Mouse (Mus musculus): ENCODE data around the gene Galntl6. TPM values are rescaled to one million over a fixed set of nuclear protein-coding genes. Genes with fewer than 3 reads are reported as not detected.
A peak's percentile ranks its signal among the peaks of the same experiment; 100 is the strongest.

Gene Galntl6
- polyA plus RNA-seq, 1 experiment from 2014 or later, result 4.0 TPM

GRCm38 (mm10) chr8:57836201-57836883 lies 1076.1 kb downstream of the Galntl6 start:
- peak; percentile 59 for ATAC-seq
- WGBS, result 8% methylated on average over 15 of the region's 15 CpGs
- Histone ChIP-seq H3K27me3 (replicated peaks; ENCODE audit: control insufficient read depth, insufficient read depth, low read length) (no peaks in the 10 kb centered on the region), H3K4me2 (ENCODE audit: low read length) (peak overlapping the region; percentile 42), H3K4me3 (ENCODE audit: low read depth, low read length) (no peak overlapping the region), H3K36me3 (ENCODE audit: control insufficient read depth, insufficient read depth, low read length) (no peaks in the 10 kb centered on the region), H3K4me1 (ENCODE audit: control insufficient read depth, insufficient read depth, low read length) (peaks cover 17% of the 10 kb centered on the region; the same call in 1 of the 2 replicates), H3K9ac (ENCODE audit: low read length) (no peak overlapping the region), H3K9me3 (replicated peaks; ENCODE audit: control insufficient read depth, low read length) (no peaks in the 10 kb centered on the region), H3K27ac (ENCODE audit: low read depth, low read length) (no peak overlapping the region)
- peak; percentile 64 for DNase-seq (ENCODE audit: low spot score)

- no peak overlapping the region for H3K4me3 ChIP-seq (ENCODE audit: low read depth, low read length)
- no peak overlapping the region for H3K4me2 ChIP-seq (ENCODE audit: low read length)
- no peak for ATAC-seq
- no peak overlapping the region for H3K9ac ChIP-seq (ENCODE audit: low read length)
- no peaks in the 10 kb centered on the region for H3K9me3 ChIP-seq (replicated peaks; ENCODE audit: control insufficient read depth, low read length)
- H3K27ac ChIP-seq (ENCODE audit: low read depth, low read length), result no peak overlapping the region
- WGBS, result 76% methylated on average over 7 of the region's 7 CpGs
- H3K4me1 ChIP-seq (ENCODE audit: control insufficient read depth, insufficient read depth, low read length), result no peaks in the 10 kb centered on the region
- H3K36me3 ChIP-seq (ENCODE audit: control insufficient read depth, insufficient read depth, low read length), result no peaks in the 10 kb centered on the region
- no peaks in the 10 kb centered on the region for H3K27me3 ChIP-seq (replicated peaks; ENCODE audit: control insufficient read depth, insufficient read depth, low read length)
- DNase-seq (ENCODE audit: low spot score), result no peak
These were observed 1089.3 kb downstream of the Galntl6 start for GRCm38 (mm10) chr8:57823151-57823550.

- Histone ChIP-seq H3K36me3 (ENCODE audit: control insufficient read depth, insufficient read depth, low read length) (no peaks in the 10 kb centered on the region), H3K27ac (ENCODE audit: low read depth, low read length) (no peak overlapping the region), H3K9me3 (replicated peaks; ENCODE audit: control insufficient read depth, low read length) (no peaks in the 10 kb centered on the region), H3K4me3 (ENCODE audit: low read depth, low read length) (no peak overlapping the region), H3K27me3 (replicated peaks; ENCODE audit: control insufficient read depth, insufficient read depth, low read length) (no peaks in the 10 kb centered on the region), H3K4me1 (ENCODE audit: control insufficient read depth, insufficient read depth, low read length) (no peaks in the 10 kb centered on the region), H3K4me2 (ENCODE audit: low read length) (no peak overlapping the region), H3K9ac (ENCODE audit: low read length) (no peak overlapping the region)
- no peak for DNase-seq (ENCODE audit: low spot score)
- no peak for ATAC-seq
- WGBS, result 69% methylated on average over 7 of the region's 7 CpGs
These were observed 1096.4 kb downstream of the Galntl6 start for GRCm38 (mm10) chr8:57816034-57816433.

GRCm38 (mm10) chr8:57807060-57807459 lies 1105.4 kb downstream of the Galntl6 start:
- 76% methylated on average over 4 of the region's 4 CpGs for WGBS

GRCm38 (mm10) chr8:57805094-57805493 lies 1107.3 kb downstream of the Galntl6 start:
- Histone ChIP-seq H3K9me3 (replicated peaks; ENCODE audit: control insufficient read depth, low read length) (no peaks in the 10 kb centered on the region), H3K27me3 (replicated peaks; ENCODE audit: control insufficient read depth, insufficient read depth, low read length) (no peaks in the 10 kb centered on the region), H3K4me1 (ENCODE audit: control insufficient read depth, insufficient read depth, low read length) (no peaks in the 10 kb centered on the region), H3K4me3 (ENCODE audit: low read depth, low read length) (no peak overlapping the region), H3K4me2 (ENCODE audit: low read length) (no peak overlapping the region), H3K27ac (ENCODE audit: low read depth, low read length) (no peak overlapping the region), H3K36me3 (ENCODE audit: control insufficient read depth, insufficient read depth, low read length) (no peaks in the 10 kb centered on the region), H3K9ac (ENCODE audit: low read length) (no peak overlapping the region)
- DNase-seq (ENCODE audit: low spot score), result no peak
- 68% methylated on average over 4 of the region's 4 CpGs for WGBS
- no peak for ATAC-seq

More at GRCm38 (mm10) chr8:57807060-57807459, 1105.4 kb downstream of the Galntl6 start:
- no peaks in the 10 kb centered on the region for H3K9me3 ChIP-seq (replicated peaks; ENCODE audit: control insufficient read depth, low read length)
- no peak overlapping the region for H3K27ac ChIP-seq (ENCODE audit: low read depth, low read length)
- H3K4me1 ChIP-seq (ENCODE audit: control insufficient read depth, insufficient read depth, low read length), result no peaks in the 10 kb centered on the region
- no peaks in the 10 kb centered on the region for H3K36me3 ChIP-seq (ENCODE audit: control insufficient read depth, insufficient read depth, low read length)
- H3K9ac ChIP-seq (ENCODE audit: low read length), result no peak overlapping the region
- no peak overlapping the region for H3K4me2 ChIP-seq (ENCODE audit: low read length)
- ATAC-seq (no peak), DNase-seq (ENCODE audit: low spot score) (no peak)
- H3K4me3 ChIP-seq (ENCODE audit: low read depth, low read length), result no peak overlapping the region
- no peaks in the 10 kb centered on the region for H3K27me3 ChIP-seq (replicated peaks; ENCODE audit: control insufficient read depth, insufficient read depth, low read length)

- Histone ChIP-seq H3K27ac (ENCODE audit: low read depth, low read length) (no peak overlapping the region), H3K9ac (ENCODE audit: low read length) (no peak overlapping the region), H3K36me3 (ENCODE audit: control insufficient read depth, insufficient read depth, low read length) (no peaks in the 10 kb centered on the region), H3K4me1 (ENCODE audit: control insufficient read depth, insufficient read depth, low read length) (peaks cover 5% of the 10 kb centered on the region; the same call in 1 of the 2 replicates), H3K27me3 (replicated peaks; ENCODE audit: control insufficient read depth, insufficient read depth, low read length) (no peaks in the 10 kb centered on the region), H3K4me3 (ENCODE audit: low read depth, low read length) (no peak overlapping the region), H3K4me2 (ENCODE audit: low read length) (no peak overlapping the region), H3K9me3 (replicated peaks; ENCODE audit: control insufficient read depth, low read length) (no peaks in the 10 kb centered on the region)
- DNase-seq (ENCODE audit: low spot score), result no peak
- 83% methylated on average over 8 of the region's 8 CpGs for whole genome bisulfite sequencing
- no peak for ATAC-seq
These were observed 1108.6 kb downstream of the Galntl6 start for GRCm38 (mm10) chr8:57803821-57804220.

GRCm38 (mm10) chr8:57801197-57801596 lies 1111.2 kb downstream of the Galntl6 start:
- 86% methylated on average over 4 of the region's 4 CpGs for WGBS
- no peak overlapping the region for H3K27ac ChIP-seq (ENCODE audit: low read depth, low read length)
- no peak overlapping the region for H3K4me3 ChIP-seq (ENCODE audit: low read depth, low read length)
- H3K4me1 ChIP-seq (ENCODE audit: control insufficient read depth, insufficient read depth, low read length), result peaks cover 5% of the 10 kb centered on the region; the same call in 1 of the 2 replicates
- DNase-seq (ENCODE audit: low spot score), result no peak
- no peak overlapping the region for H3K9ac ChIP-seq (ENCODE audit: low read length)
- no peak for ATAC-seq
- H3K4me2 ChIP-seq (ENCODE audit: low read length), result no peak overlapping the region
- no peaks in the 10 kb centered on the region for H3K36me3 ChIP-seq (ENCODE audit: control insufficient read depth, insufficient read depth, low read length)
- H3K9me3 ChIP-seq (replicated peaks; ENCODE audit: control insufficient read depth, low read length), result no peaks in the 10 kb centered on the region
- no peaks in the 10 kb centered on the region for H3K27me3 ChIP-seq (replicated peaks; ENCODE audit: control insufficient read depth, insufficient read depth, low read length)

- Histone ChIP-seq H3K9me3 (replicated peaks; ENCODE audit: control insufficient read depth, low read length) (no peaks in the 10 kb centered on the region), H3K27ac (ENCODE audit: low read depth, low read length) (no peak overlapping the region), H3K4me3 (ENCODE audit: low read depth, low read length) (peak overlapping the region; percentile 14; the same call in 1 of the 2 replicates), H3K4me2 (ENCODE audit: low read length) (peak overlapping the region; percentile 50), H3K4me1 (ENCODE audit: control insufficient read depth, insufficient read depth, low read length) (peaks cover 5% of the 10 kb centered on the region; the same call in 1 of the 2 replicates), H3K27me3 (replicated peaks; ENCODE audit: control insufficient read depth, insufficient read depth, low read length) (no peaks in the 10 kb centered on the region), H3K9ac (ENCODE audit: low read length) (no peak overlapping the region), H3K36me3 (ENCODE audit: control insufficient read depth, insufficient read depth, low read length) (no peaks in the 10 kb centered on the region)
- WGBS, result 20% methylated on average over 4 of the region's 4 CpGs
- ATAC-seq (peak; percentile 93), DNase-seq (ENCODE audit: low spot score) (peak; percentile 95)
These were observed 1112.1 kb downstream of the Galntl6 start for GRCm38 (mm10) chr8:57800327-57800726.

GRCm38 (mm10) chr8:57799797-57800204 lies 1112.6 kb downstream of the Galntl6 start:
- no peaks in the 10 kb centered on the region for H3K36me3 ChIP-seq (ENCODE audit: control insufficient read depth, insufficient read depth, low read length)
- H3K9me3 ChIP-seq (replicated peaks; ENCODE audit: control insufficient read depth, low read length), result no peaks in the 10 kb centered on the region
- peak; percentile 89 for ATAC-seq
- peak overlapping the region; percentile 53; the same call in 1 of the 2 replicates for H3K27ac ChIP-seq (ENCODE audit: low read depth, low read length)
- H3K27me3 ChIP-seq (replicated peaks; ENCODE audit: control insufficient read depth, insufficient read depth, low read length), result no peaks in the 10 kb centered on the region
- DNase-seq (ENCODE audit: low spot score), result peak; percentile 67
- H3K4me3 ChIP-seq (ENCODE audit: low read depth, low read length), result peak overlapping the region; percentile 14; the same call in 1 of the 2 replicates
- H3K4me2 ChIP-seq (ENCODE audit: low read length), result peak overlapping the region; percentile 50
- WGBS, result 4% methylated on average over 12 of the region's 12 CpGs
- peaks cover 5% of the 10 kb centered on the region; the same call in 1 of the 2 replicates for H3K4me1 ChIP-seq (ENCODE audit: control insufficient read depth, insufficient read depth, low read length)
- peak overlapping the region; percentile 32 for H3K9ac ChIP-seq (ENCODE audit: low read length)

All from forebrain, embryonic 14.5 days (tissue).